Mouse (Mus musculus) gastrocnemius, adult 8-10 months (tissue): ENCODE measurements around the gene Lrrc1. TPM values are rescaled to one million over a fixed set of nuclear protein-coding genes. Genes with fewer than 3 reads are reported as not detected.

Source experiments
- DNase-seq, 2 experiments: peaks; one replicate each; pipeline ENCODE4 v3.0.0; 2022; ENCODE audit warnings: low spot score in 2 of 2
- microRNA-seq: library from miRNA; unstranded; fragments of <30 nt; microRNA quantifications from one replicate; pipeline ENCODE4 v1.2.0, GENCODE M21; 2022
- total RNA-seq, 4 experiments: library from RNA; stranded (reverse); gene quantifications; 2 replicates each; pipeline ENCODE4 v1.2.4; 2022

Lrrc1 gene
- total RNA-seq, 4 experiments from 2014 or later, result 0.58 to 1.7 (median 0.93) TPM

GRCm38 (mm10) chr9:77398856-77399631 is 145.6 kb downstream of the Lrrc1 start:
- DNase-seq, result no peak

DNA sequence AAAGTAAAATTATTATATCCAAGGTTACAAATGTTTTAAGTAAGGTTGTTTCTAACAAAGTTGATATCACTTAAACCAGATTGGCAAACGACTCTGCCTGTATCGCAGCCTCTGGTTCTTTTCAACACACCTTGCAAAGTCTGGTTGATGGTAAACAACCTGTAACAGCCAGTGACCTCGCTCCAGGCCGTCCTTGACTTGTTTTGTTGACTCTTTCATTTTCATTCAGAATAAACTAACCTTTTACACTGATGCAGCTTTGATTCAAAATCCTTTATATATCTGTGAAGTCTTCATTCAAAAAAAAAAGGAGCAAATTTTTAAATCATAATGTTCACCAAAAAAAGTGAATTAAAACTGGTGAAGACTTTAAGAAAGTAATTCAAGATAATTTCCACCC is 147.6 kb downstream of the Lrrc1 start:
- no peak for DNase-seq

GRCm38 (mm10) chr9:77391248-77391647 is 153.4 kb downstream of the Lrrc1 start:
- DNase-seq, result no peak

GRCm38 (mm10) chr9:77388956-77389355 is 155.7 kb downstream of the Lrrc1 start:
- DNase-seq, result no peak

- no peak for DNase-seq
Measured at GRCm38 (mm10) chr9:77386751-77387150, 157.9 kb downstream of the Lrrc1 start.

DNA sequence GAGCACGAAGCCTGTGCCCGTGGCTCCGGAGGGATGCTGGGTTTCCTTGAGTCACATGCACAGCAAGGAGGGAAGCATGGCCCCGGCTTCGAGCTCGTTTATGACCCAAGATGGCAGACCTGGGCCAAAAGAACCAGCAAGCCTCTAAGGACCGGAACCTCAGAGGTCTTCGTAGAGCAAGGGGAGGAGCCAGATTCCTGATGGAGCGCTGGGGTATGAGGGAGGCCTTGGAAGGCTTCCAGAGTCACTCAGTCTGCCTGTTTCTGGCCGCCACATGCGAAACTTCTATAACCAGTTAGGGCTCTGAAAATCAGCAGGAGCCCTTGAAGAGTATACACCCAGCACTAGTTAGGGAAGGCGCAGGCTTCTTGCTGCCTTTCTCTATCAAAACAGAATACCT is 159.1 kb downstream of the Lrrc1 start:
- DNase-seq, result no peak

DNA sequence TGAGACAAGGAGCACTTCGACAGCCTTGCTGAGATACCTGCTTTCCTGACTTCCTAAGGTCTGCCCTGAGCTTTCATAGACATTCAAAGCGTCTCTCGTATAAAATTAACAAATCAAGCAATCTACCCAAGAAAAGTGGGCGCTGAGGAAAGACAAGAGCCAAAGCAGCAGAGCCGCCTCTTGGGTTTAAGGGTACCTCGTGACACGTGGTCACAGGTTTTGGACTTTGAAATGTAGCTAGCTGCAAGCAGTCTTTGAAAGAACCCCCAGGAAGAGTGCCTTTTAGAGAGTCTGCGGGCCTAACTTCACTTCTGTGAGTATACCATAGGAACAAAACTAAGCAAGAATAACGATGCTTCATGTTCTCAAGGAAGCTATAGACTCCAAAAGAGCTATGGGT is 160.0 kb downstream of the Lrrc1 start:
- no peak for DNase-seq

DNA sequence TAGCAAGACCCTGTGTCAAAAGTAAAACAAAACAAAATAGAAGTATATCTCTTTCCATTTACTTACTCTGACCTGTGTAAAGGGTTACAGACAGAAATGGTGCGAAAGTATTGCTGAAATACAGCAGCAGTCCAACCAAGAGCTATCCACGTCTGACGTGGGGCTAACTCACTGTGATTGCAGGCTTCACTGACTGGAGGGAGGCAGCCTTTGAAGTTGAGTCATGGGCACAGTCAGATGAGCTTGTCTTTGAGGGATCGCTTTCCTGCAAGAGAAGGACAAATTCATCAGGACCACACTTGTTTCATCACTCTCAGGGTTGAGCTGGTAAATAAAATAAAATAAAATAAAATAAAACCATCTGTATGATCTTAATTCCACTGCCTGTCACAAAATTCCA is 160.7 kb downstream of the Lrrc1 start:
- no peak for DNase-seq

- DNase-seq, result no peak
Measured at GRCm38 (mm10) chr9:77382514-77382913, 162.2 kb downstream of the Lrrc1 start.

DNA sequence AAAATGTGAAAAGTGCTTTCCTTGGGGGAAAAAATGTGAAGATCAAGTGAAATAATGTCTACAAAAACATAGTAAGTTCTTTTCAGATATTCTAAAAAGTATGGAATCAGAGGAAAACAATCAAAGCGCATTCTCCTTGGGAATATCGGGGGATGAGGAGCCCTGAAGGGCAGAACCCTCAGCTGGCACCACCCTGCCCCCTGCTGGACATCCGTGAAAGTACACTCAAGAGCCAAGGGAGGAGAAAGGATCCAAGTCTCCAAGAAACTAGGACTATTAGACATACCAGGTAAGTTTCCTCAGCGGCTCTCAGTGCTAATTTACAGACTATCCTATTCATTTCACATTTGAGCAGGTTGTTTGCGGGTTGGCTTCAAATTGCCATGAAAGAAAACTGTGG is 163.1 kb downstream of the Lrrc1 start:
- DNase-seq, result peak; percentile 23

Small RNA genes lying within 50 kb of the gene (microRNA-seq; reads per million reads assigned to microRNA genes)
- not detected for gene Gm25250

Other genes starting within 250 kb of the Lrrc1 start
- 100 to 1,000 TPM in 2 of 4 experiments, 10 to 100 TPM in 2; 83.4 to 114 (median 97.6) TPM for gene Mlip, start 191.9 kb downstream of the Lrrc1 start, total RNA-seq
- 100 to 1,000 TPM; 595 to 734 (median 690) TPM for gene Klhl31, start 91.6 kb upstream of the Lrrc1 start, total RNA-seq
- 1 to 10 TPM; 7.2 to 9.6 (median 9.4) TPM for gene Gclc, start 209.7 kb upstream of the Lrrc1 start, total RNA-seq